Mouse (Mus musculus) heart, embryonic 11.5 days (tissue): ENCODE measurements around the gene Gys1. TPM values are rescaled to one million over a fixed set of nuclear protein-coding genes. Genes with fewer than 3 reads are reported as not detected.
A peak's percentile ranks its signal among the peaks of the same experiment; 100 is the strongest.
"Not testable (repeated sequence)": the region's sequence is repeated elsewhere in the genome, so short reads cannot be mapped to it uniquely, and the experiment has no call there.

Source experiments
- ATAC-seq: fragments of 200-750 bp; cut with Nextera tagmentation; replicated peaks from 2 replicates; pipeline ENCODE4 v1.8.0; 2017; ENCODE audit warnings: moderate library complexity; ENCODE audit not compliant: insufficient number of reproducible peaks, low FRiP score, low TSS enrichment
- H3K27ac ChIP-seq: fragments of 300-500 bp; sonication (generic); 2 replicates; pipeline ENCODE4 v1.5.1; 2014; ENCODE audit warnings: mild to moderate bottlenecking, low read depth, low read length
- H3K27me3 ChIP-seq: fragments of 300-500 bp; sonication (generic); 2 replicates; pipeline ENCODE4 v1.6.1; 2014; ENCODE audit warnings: mild to moderate bottlenecking, low read length, mixed read lengths; ENCODE audit not compliant: control insufficient read depth, insufficient read depth
- H3K36me3 ChIP-seq: fragments of 300-500 bp; sonication (generic); 2 replicates; pipeline ENCODE4 v1.6.1; 2014; ENCODE audit warnings: mild to moderate bottlenecking, low read length, moderate library complexity, mixed read lengths; ENCODE audit not compliant: control insufficient read depth, insufficient read depth
- H3K4me1 ChIP-seq: fragments of 300-500 bp; sonication (generic); 2 replicates; pipeline ENCODE4 v1.6.1; 2014; ENCODE audit warnings: low read length; ENCODE audit not compliant: control insufficient read depth, insufficient read depth
- H3K4me2 ChIP-seq: fragments of 300-500 bp; sonication (generic); 2 replicates; pipeline ENCODE4 v1.6.1; 2014; ENCODE audit warnings: mild to moderate bottlenecking, moderate library complexity
- H3K4me3 ChIP-seq: fragments of 300-500 bp; sonication (generic); 2 replicates; pipeline ENCODE4 v1.5.1; 2014; ENCODE audit warnings: low read depth, low read length
- H3K9ac ChIP-seq: fragments of 300-500 bp; sonication (generic); 2 replicates; pipeline ENCODE4 v1.6.1; 2014; ENCODE audit warnings: mild to moderate bottlenecking, low read depth, low read length, moderate library complexity
- H3K9me3 ChIP-seq: fragments of 300-500 bp; sonication (generic); replicated peaks from 2 replicates; pipeline ENCODE4 v1.6.1; 2016; ENCODE audit warnings: low read length; ENCODE audit not compliant: control insufficient read depth
- WGBS: fragments of 180-500 bp; shearing (Covaris S2); extraction: QIAGEN DNeasy Blood & Tissue Kit; methylation state at CpG from one replicate; pipeline ENCODE4 v1.1.7; 2014; ENCODE audit not compliant: insufficient replicate concordance; 5-methylcytosine and 5-hydroxymethylcytosine counted together
- polyA plus RNA-seq: library from polyadenylated mRNA; unstranded; fragments of >200 nt; fragmentation: Nextera tagmentation; extraction: Ambion mirVana; gene quantifications from 2 replicates; pipeline ENCODE4 v1.2.1, GENCODE M21; 2014

The Gys1 gene
- polyA plus RNA-seq, 1 experiment from 2014 or later: 99.1 TPM

DNA sequence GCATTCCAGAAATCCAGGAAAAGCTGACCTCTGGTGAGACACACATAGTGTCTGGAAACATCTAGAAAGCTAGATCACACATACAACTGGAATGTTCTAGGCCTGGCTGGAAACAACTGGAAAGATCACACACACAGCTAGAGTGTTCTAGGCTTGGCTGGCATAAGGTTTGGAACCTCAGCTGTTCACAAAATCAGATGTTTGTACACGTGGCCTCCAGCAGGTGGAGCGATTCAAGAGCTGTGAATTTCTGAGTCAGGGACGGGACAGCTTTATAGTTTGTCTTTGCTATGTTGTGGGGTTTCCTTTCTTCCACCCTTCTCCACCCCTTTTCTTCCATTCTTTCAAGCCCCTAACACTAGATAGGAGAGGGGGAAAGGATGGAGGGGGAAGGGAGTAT, 42.4 kb downstream of the Gys1 start:
- Histone ChIP-seq H3K4me1 (no peaks in the 10 kb centered on the region), H3K27ac (no peak overlapping the region), H3K36me3 (no peaks in the 10 kb centered on the region), H3K4me3 (no peak overlapping the region), H3K27me3 (no peaks in the 10 kb centered on the region), H3K9me3 (no peaks in the 10 kb centered on the region), H3K9ac (no peak overlapping the region), H3K4me2 (no peak overlapping the region)
- ATAC-seq: no peak
- WGBS: 24% methylated on average over 3 of the region's 3 CpGs

DNA sequence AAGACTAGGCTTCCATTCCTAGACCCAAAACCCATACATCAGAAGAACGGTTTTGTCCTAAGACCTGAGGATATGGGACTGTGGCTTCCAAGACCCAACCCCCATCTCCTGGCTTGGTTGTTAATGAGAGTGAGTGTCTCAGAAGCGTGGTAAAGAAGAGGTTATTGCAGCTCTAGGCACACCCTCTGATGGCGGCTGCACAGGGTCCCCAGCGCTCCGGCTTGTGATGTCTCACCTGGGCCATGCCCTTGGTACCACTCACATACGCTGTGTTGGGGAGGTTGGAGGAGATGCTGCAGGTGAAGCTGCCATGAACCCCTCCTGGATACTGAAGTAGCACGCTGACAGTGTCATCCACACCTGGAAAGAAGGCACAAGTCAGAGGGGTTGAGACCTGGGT, 44.1 kb downstream of the Gys1 start:
- ATAC-seq: no peak
- WGBS: 96% methylated on average over 7 of the region's 7 CpGs
- no peaks in the 10 kb centered on the region for H3K27me3 ChIP-seq
- no peak overlapping the region for H3K27ac ChIP-seq
- no peaks in the 10 kb centered on the region for H3K4me1 ChIP-seq
- no peak overlapping the region for H3K9ac ChIP-seq
- no peak overlapping the region for H3K4me3 ChIP-seq
- H3K36me3 ChIP-seq: no peaks in the 10 kb centered on the region
- H3K4me2 ChIP-seq: no peak overlapping the region
- no peaks in the 10 kb centered on the region for H3K9me3 ChIP-seq

DNA sequence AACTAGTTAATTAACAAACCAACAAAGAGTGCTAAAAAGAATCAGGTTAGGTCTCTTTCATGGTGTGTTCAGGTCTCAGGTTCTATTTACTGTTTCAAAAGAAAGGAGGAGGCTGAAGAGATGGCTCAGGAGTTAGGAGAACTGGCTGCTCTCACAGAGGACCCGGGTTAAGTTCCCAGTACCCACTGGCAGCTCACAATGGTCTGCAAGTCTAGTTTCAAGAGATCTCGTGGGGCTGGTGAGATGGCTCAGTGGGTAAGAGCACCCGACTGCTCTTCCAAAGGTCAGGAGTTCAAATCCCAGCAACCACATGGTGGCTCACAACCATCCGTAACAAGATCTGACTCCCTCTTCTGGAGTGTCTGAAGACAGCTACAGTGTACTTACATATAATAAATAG, 45.7 kb downstream of the Gys1 start:
- H3K9me3 ChIP-seq, H3K9ac ChIP-seq, H3K4me2 ChIP-seq, H3K27me3 ChIP-seq, H3K27ac ChIP-seq, ATAC-seq, H3K4me1 ChIP-seq, H3K36me3 ChIP-seq, H3K4me3 ChIP-seq: not testable (repeated sequence)
- WGBS: 75% methylated on average over 3 of the region's 4 CpGs

DNA sequence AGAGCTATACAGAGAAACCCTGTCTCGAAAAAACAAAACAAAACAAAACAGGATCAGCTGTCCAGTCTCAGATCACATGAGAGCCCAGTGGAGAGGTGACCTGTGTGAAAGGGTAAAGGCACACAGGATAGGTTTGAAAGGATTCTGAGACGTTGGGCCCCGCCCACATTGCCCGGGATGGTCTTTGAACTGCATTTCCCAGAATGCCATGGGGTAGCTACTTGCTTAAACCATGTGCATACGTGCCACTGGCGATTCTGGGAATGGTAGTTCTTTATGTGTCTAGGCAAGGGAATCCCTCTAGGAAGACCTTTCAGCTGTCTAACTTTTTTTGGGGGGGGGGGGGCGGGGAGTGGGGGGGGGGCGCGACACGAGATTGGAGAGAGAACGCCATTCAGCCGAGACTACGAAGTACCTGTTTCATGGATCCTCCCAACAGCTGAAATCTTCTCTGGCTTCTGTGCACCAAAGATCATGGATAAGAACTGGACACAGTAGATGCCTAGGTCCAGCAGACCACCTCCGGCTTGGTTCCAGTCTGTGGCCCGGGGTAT, 46.8 kb downstream of the Gys1 start, which contains the start of gene Tulp2:
Gene Tulp2 (plus strand): TSS at position 504 of the 554 bp plus-strand sequence.
- 44% methylated on average over 15 of the region's 15 CpGs for WGBS
- no peaks in the 10 kb centered on the region for H3K4me1 ChIP-seq
- no peaks in the 10 kb centered on the region for H3K36me3 ChIP-seq
- H3K9me3 ChIP-seq: no peaks in the 10 kb centered on the region
- no peak within 1 kb of the TSS for H3K4me2 ChIP-seq
- no peaks in the 10 kb centered on the region for H3K27me3 ChIP-seq
- peak; percentile 60; the same call in 1 of the 2 replicates for ATAC-seq
- H3K27ac ChIP-seq: no peak within 1 kb of the TSS
- H3K4me3 ChIP-seq: no peak within 1 kb of the TSS
- H3K9ac ChIP-seq: no peak within 1 kb of the TSS

DNA sequence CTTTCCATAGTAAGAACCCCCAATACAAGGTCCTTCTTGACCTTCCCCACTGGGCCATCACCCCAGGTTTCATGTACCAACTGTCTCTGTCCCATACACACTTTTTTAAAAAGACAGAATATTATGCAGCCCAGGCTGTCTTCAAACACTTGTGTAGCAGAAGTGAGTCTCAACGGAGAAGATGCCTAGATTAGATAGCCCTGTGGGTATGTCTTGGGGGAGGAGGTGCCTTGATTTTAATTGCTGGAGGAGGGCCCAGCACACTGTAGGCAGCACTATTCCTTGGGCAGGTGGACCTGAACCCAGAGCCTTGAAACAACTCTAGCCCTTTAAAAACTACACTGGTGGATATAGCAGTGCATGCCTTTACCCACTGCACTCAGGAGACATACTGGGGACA, 47.5 kb downstream of the Gys1 start:
- H3K9me3 ChIP-seq: no peaks in the 10 kb centered on the region

DNA sequence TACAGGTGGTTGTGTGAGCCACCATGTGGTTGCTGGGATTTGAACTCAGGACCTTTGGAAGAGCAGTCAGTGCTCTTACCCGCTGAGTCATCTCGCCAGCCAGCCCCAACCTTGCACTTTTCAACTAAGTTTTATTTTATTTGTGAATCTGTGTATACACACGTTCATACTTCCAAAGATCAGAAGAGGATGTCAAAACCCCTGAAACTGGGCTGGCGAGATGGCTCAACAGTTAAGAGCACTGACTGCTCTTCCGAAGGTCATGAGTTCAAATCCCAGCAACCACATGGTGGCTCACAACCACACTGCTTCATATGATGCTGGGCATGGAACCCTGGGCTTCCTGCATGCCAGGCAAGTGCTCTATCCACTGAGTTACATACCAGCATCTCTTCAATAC, 50.3 kb downstream of the Gys1 start:
- not testable (repeated sequence) for H3K36me3 ChIP-seq, H3K9ac ChIP-seq, H3K9me3 ChIP-seq, H3K4me1 ChIP-seq, H3K4me2 ChIP-seq, H3K4me3 ChIP-seq, H3K27ac ChIP-seq, ATAC-seq, H3K27me3 ChIP-seq
- 90% methylated on average over 5 of the region's 5 CpGs for WGBS

More for the DNA sequence above, 47.5 kb downstream of the Gys1 start:
- Histone ChIP-seq H3K36me3 (no peaks in the 10 kb centered on the region), H3K9ac (no peak overlapping the region), H3K27ac (no peak overlapping the region), H3K4me1 (no peaks in the 10 kb centered on the region), H3K4me3 (no peak overlapping the region), H3K27me3 (no peaks in the 10 kb centered on the region), H3K4me2 (no peak overlapping the region)
- ATAC-seq: no peak
- WGBS: 61% methylated on average over 1 of the region's 1 CpGs

DNA sequence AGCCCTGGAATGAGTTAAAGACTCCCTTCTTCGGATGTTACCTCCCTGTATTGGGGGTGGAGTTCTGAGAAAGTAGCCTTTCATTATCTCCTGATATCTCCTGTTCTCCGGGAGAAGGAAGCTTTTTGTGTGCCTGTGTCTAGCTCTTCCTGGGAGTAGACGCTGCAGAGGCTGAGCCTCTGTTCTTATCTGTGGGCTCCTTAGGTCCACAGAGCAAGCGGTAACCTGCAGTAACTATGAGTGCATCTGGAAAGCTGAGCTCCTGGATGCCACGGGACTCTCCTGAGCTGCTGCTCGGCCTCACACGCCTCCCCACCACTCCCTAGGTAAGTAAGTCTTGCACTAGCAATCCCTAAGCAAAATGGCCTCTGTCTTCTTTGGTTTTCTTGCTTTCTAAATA, 51.5 kb downstream of the Gys1 start:
- Histone ChIP-seq H3K36me3 (no peaks in the 10 kb centered on the region), H3K27me3 (no peaks in the 10 kb centered on the region), H3K4me1 (0 out of 2 replicates have a peak, but pooled peaks cover 3% of the 10 kb centered on the region), H3K9ac (no peak overlapping the region), H3K4me2 (no peak overlapping the region), H3K27ac (no peak overlapping the region), H3K4me3 (no peak overlapping the region), H3K9me3 (no peaks in the 10 kb centered on the region)
- 49% methylated on average over 7 of the region's 7 CpGs for WGBS
- no peak for ATAC-seq

DNA sequence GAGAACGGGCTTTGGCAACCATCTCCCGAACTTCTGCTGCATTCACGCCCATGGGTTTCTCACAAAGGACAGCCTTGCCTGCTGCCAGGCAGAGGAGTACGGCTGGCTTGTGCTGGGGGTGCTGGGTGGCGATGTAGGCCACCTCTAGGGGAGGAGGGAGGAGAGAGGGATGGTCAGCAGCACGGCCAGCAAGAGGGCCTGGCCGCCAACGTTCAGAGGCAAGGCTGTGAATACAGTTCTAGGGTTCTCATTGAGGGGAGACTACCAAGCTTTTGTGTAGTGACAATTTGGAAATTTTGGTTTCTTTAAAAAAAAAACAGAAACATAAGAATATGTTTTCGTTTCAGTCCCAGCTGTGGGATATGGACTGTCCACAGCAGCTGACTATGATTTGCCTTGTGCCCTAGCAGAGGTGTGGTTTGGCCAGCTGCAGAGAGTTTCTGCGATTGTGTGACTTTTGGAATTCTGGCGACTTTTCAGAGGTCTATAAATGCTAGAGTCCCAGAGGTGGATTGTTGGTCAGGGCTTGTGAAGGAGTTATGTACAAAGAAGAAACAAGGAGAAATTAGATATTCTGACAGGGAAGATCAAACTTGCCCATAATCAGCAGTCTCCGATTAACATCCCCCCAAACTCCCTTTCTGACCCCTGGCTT, 52.2 kb downstream of the Gys1 start, which contains the start of gene Gm45808:
Gene Gm45808 (minus strand): TSS at position 51 of the 655 bp plus-strand sequence.
- Histone ChIP-seq H3K27me3 (no peaks in the 10 kb centered on the region), H3K27ac (no peak within 1 kb of the TSS), H3K36me3 (no peaks in the 10 kb centered on the region), H3K9ac (no peak within 1 kb of the TSS), H3K4me3 (no peak within 1 kb of the TSS), H3K4me2 (no peak within 1 kb of the TSS), H3K4me1 (0 out of 2 replicates have a peak, but pooled peaks cover 3% of the 10 kb centered on the region), H3K9me3 (no peaks in the 10 kb centered on the region)
- WGBS: 79% methylated on average over 12 of the region's 12 CpGs
- no peak for ATAC-seq

DNA sequence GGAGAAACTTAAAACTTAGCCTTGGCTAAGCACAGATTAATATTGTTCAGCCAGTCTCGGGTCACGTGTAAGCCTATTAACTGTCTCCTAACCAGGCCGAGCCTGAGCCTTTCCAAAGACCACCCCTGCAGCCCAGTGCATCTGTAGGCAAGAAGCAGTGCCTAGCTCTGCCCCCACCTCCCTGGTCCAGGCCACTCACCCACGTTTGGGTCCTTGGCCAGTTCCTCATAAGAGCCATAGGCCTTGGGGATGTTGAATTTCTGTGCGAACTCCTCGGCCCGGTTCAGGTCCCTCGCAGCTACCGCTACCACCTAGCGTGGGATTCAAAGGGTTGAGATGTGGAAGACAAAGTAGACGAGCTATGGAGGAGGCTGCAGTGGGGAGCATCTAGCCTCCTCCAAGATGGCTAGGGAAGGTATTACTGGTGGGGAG, 53.2 kb downstream of the Gys1 start:
- Histone ChIP-seq H3K4me1 (0 out of 2 replicates have a peak, but pooled peaks cover 3% of the 10 kb centered on the region), H3K4me2 (peak overlapping the region; percentile 76), H3K9ac (peak overlapping the region; percentile 80), H3K36me3 (peaks cover 5% of the 10 kb centered on the region; the same call in 1 of the 2 replicates), H3K27me3 (no peaks in the 10 kb centered on the region), H3K27ac (peak overlapping the region; percentile 54; the same call in 1 of the 2 replicates), H3K9me3 (no peaks in the 10 kb centered on the region), H3K4me3 (peak overlapping the region; percentile 55)
- ATAC-seq: no peak
- WGBS: 29% methylated on average over 11 of the region's 11 CpGs
